Mouse (Mus musculus): ENCODE measurements around the gene Lrrc3b. TPM values are rescaled to one million over a fixed set of nuclear protein-coding genes. Genes with fewer than 3 reads are reported as not detected.

The Lrrc3b gene
- polyA plus RNA-seq, 1 experiment from 2014 or later = 1.5 TPM

- TF ChIP-seq CTCF (IDR thresholded peaks at IDR 0.05; ENCODE audit: low read depth) = no peak
- TF ChIP-seq EP300 (optimal IDR thresholded peaks at IDR 0.05) = no peak
- no peak overlapping the region for H3K9ac ChIP-seq (ENCODE audit: low read length)
Measured at GRCm38 (mm10) chr14:15359893-15360292, 78.9 kb downstream of the Lrrc3b start.

GRCm38 (mm10) chr14:15359134-15359533 is 79.7 kb downstream of the Lrrc3b start:
- TF ChIP-seq EP300 (optimal IDR thresholded peaks at IDR 0.05) (no peak), CTCF (IDR thresholded peaks at IDR 0.05; ENCODE audit: low read depth) (no peak)
- WGBS = 72% methylated on average over 3 of the region's 3 CpGs
- Histone ChIP-seq H3K27ac (replicated peaks) (no peak overlapping the region), H3K4me3 (ENCODE audit: low read depth, low read length) (no peak overlapping the region), H3K36me3 (ENCODE audit: control insufficient read depth, insufficient read depth, low read length) (no peaks in the 10 kb centered on the region), H3K4me1 (replicated peaks; ENCODE audit: control insufficient read depth, insufficient read depth) (no peaks in the 10 kb centered on the region), H3K9me3 (ENCODE audit: control insufficient read depth, low read length) (no peaks in the 10 kb centered on the region), H3K27me3 (ENCODE audit: control insufficient read depth, insufficient read depth, low read length) (no peaks in the 10 kb centered on the region), H3K9ac (ENCODE audit: low read length) (no peak overlapping the region), H3K4me2 (replicated peaks; ENCODE audit: low read depth) (no peak overlapping the region)
- DNase-seq (ENCODE audit: low spot score) (no peak), ATAC-seq (ENCODE audit: low FRiP score, low TSS enrichment) (no peak)

More at GRCm38 (mm10) chr14:15359893-15360292, 78.9 kb downstream of the Lrrc3b start:
- no peaks in the 10 kb centered on the region for H3K27me3 ChIP-seq (ENCODE audit: control insufficient read depth, insufficient read depth, low read length)
- H3K4me3 ChIP-seq (ENCODE audit: low read depth, low read length) = no peak overlapping the region
- H3K4me1 ChIP-seq (replicated peaks; ENCODE audit: control insufficient read depth, insufficient read depth) = no peaks in the 10 kb centered on the region
- H3K9me3 ChIP-seq (ENCODE audit: control insufficient read depth, low read length) = no peaks in the 10 kb centered on the region
- ATAC-seq (ENCODE audit: low FRiP score, low TSS enrichment) = no peak
- no peak overlapping the region for H3K4me2 ChIP-seq (replicated peaks; ENCODE audit: low read depth)
- DNase-seq (ENCODE audit: low spot score) = no peak
- 75% methylated on average over 1 of the region's 1 CpGs for WGBS
- no peaks in the 10 kb centered on the region for H3K36me3 ChIP-seq (ENCODE audit: control insufficient read depth, insufficient read depth, low read length)
- H3K27ac ChIP-seq (replicated peaks) = no peak overlapping the region

GRCm38 (mm10) chr14:15355512-15355911 is 83.3 kb downstream of the Lrrc3b start:
- Histone ChIP-seq H3K9me3 (ENCODE audit: control insufficient read depth, low read length) (no peaks in the 10 kb centered on the region), H3K4me1 (replicated peaks; ENCODE audit: control insufficient read depth, insufficient read depth) (no peaks in the 10 kb centered on the region), H3K4me3 (ENCODE audit: low read depth, low read length) (no peak overlapping the region), H3K4me2 (replicated peaks; ENCODE audit: low read depth) (no peak overlapping the region), H3K27me3 (ENCODE audit: control insufficient read depth, insufficient read depth, low read length) (no peaks in the 10 kb centered on the region), H3K9ac (ENCODE audit: low read length) (no peak overlapping the region), H3K36me3 (ENCODE audit: control insufficient read depth, insufficient read depth, low read length) (no peaks in the 10 kb centered on the region), H3K27ac (replicated peaks) (no peak overlapping the region)
- TF ChIP-seq CTCF (IDR thresholded peaks at IDR 0.05; ENCODE audit: low read depth) = peak; percentile 89
- TF ChIP-seq EP300 (optimal IDR thresholded peaks at IDR 0.05) = no peak
- ATAC-seq (ENCODE audit: low FRiP score, low TSS enrichment) (no peak), DNase-seq (ENCODE audit: low spot score) (peak; percentile 68)
- 10% methylated on average over 3 of the region's 3 CpGs for WGBS

DNA sequence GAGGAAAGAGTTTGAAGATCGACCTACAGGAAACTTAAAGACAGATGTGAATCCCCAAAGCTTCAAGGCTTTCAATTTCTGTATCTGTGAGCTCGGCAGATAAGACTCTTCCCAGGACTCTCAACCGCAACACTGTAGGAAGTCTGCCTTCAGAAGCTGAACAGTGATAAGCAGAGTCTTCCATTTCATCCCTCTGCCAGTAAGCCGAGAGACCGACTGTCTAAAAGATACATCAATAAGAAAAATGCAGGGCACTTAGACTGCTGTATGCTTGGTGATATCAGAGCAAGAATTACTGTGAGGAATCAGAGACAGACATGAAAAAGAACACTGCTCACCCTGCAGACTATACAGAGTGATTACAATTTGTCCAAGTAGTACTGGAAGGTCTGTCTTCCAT is 84.5 kb downstream of the Lrrc3b start:
- Histone ChIP-seq H3K9me3 (ENCODE audit: control insufficient read depth, low read length) (no peaks in the 10 kb centered on the region), H3K4me2 (replicated peaks; ENCODE audit: low read depth) (no peak overlapping the region), H3K9ac (ENCODE audit: low read length) (no peak overlapping the region), H3K36me3 (ENCODE audit: control insufficient read depth, insufficient read depth, low read length) (no peaks in the 10 kb centered on the region), H3K27me3 (ENCODE audit: control insufficient read depth, insufficient read depth, low read length) (no peaks in the 10 kb centered on the region), H3K4me3 (ENCODE audit: low read depth, low read length) (no peak overlapping the region), H3K4me1 (replicated peaks; ENCODE audit: control insufficient read depth, insufficient read depth) (no peaks in the 10 kb centered on the region), H3K27ac (replicated peaks) (no peak overlapping the region)
- DNase-seq (ENCODE audit: low spot score) (no peak), ATAC-seq (ENCODE audit: low FRiP score, low TSS enrichment) (no peak)
- 55% methylated on average over 5 of the region's 5 CpGs for WGBS
- TF ChIP-seq CTCF (IDR thresholded peaks at IDR 0.05; ENCODE audit: low read depth) (no peak), EP300 (optimal IDR thresholded peaks at IDR 0.05) (no peak)

GRCm38 (mm10) chr14:15333130-15333529 is 105.7 kb downstream of the Lrrc3b start:
- Histone ChIP-seq H3K27me3 (ENCODE audit: control insufficient read depth, insufficient read depth, low read length) (no peaks in the 10 kb centered on the region), H3K9me3 (ENCODE audit: control insufficient read depth, low read length) (no peaks in the 10 kb centered on the region), H3K4me2 (replicated peaks; ENCODE audit: low read depth) (no peak overlapping the region), H3K27ac (replicated peaks) (no peak overlapping the region), H3K9ac (ENCODE audit: low read length) (no peak overlapping the region), H3K4me1 (replicated peaks; ENCODE audit: control insufficient read depth, insufficient read depth) (no peaks in the 10 kb centered on the region), H3K4me3 (ENCODE audit: low read depth, low read length) (no peak overlapping the region), H3K36me3 (ENCODE audit: control insufficient read depth, insufficient read depth, low read length) (no peaks in the 10 kb centered on the region)
- no peak for TF ChIP-seq EP300 (optimal IDR thresholded peaks at IDR 0.05)
- WGBS = 48% methylated on average over 2 of the region's 2 CpGs
- ATAC-seq (ENCODE audit: low FRiP score, low TSS enrichment) (no peak), DNase-seq (ENCODE audit: low spot score) (no peak)

DNA sequence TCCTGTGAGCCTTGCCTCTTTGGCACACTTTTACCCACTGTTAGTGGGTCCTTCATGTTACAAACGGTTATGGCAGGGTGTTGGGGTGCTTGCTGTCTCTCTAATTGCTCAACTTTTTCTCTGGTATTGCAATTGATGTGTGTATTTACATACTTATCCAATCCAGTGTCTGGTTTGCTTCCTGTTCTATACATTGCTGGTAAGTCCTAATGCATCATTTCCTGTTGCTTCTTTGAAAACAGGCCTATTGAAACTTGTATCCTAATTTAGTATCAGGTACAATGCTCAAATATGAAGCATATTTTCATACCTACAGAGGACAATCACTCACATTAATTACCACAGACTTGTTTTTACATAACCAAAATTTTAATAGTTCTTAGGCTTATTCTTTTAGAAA is 107.4 kb downstream of the Lrrc3b start:
- WGBS = 32% methylated on average over 1 of the region's 1 CpGs
- Histone ChIP-seq H3K9ac (ENCODE audit: low read length) (no peak overlapping the region), H3K4me2 (replicated peaks; ENCODE audit: low read depth) (no peak overlapping the region), H3K4me3 (ENCODE audit: low read depth, low read length) (no peak overlapping the region), H3K36me3 (ENCODE audit: control insufficient read depth, insufficient read depth, low read length) (no peaks in the 10 kb centered on the region), H3K27ac (replicated peaks) (no peak overlapping the region), H3K9me3 (ENCODE audit: control insufficient read depth, low read length) (no peaks in the 10 kb centered on the region), H3K4me1 (replicated peaks; ENCODE audit: control insufficient read depth, insufficient read depth) (no peaks in the 10 kb centered on the region), H3K27me3 (ENCODE audit: control insufficient read depth, insufficient read depth, low read length) (no peaks in the 10 kb centered on the region)
- ATAC-seq (ENCODE audit: low FRiP score, low TSS enrichment) (no peak), DNase-seq (ENCODE audit: low spot score) (no peak)
- TF ChIP-seq CTCF (IDR thresholded peaks at IDR 0.05; ENCODE audit: low read depth) (no peak), EP300 (optimal IDR thresholded peaks at IDR 0.05) (no peak)
